Mouse (Mus musculus): ENCODE data around the gene Slc34a1.

DNA sequence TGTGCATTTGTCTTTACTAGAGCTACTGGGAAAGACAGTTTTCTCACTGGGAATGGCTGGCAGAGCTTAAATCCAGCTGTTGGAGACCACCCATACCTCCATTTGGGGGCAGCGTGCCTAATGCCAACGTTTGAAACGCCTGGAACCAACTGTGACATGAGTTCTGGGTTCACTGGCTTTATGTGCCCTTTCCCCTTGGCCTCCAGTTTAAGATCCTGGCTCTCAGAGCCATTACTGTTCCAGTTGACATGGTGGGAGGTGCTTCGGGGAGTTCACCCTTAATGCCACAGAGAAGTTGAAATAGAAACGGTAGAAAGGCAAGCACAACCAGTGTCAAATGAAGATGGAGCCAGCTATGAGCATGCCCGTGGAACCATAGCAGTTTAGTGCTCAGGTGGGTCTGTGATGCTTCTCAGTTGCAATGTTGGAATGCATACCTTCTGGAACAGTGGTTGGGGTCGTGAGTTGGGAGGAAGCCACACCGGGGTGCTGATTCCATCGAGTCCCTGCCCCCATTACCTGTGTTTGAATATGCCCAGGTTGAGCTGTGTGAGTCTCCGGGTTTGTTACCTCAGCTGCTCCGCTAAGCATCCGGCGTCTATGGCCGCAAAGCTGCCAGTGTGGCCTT is 65.5 kb downstream of the Slc34a1 start:
- TF ChIP-seq POLR2A (IDR thresholded peaks at IDR 0.05; ENCODE audit: borderline replicate concordance, insufficient read depth, low read length): no peak
- no peak for TF ChIP-seq CTCF (IDR thresholded peaks at IDR 0.05; ENCODE audit: borderline replicate concordance, insufficient read depth, low read depth, low read length)

Data from cerebellum, adult 2 months (tissue).